Mouse (Mus musculus) hindbrain, embryonic 16.5 days (tissue): ENCODE data around the gene Foxp2. TPM values are rescaled to one million over a fixed set of nuclear protein-coding genes. Genes with fewer than 3 reads are reported as not detected.

Source experiments
- ATAC-seq: fragments of 200-750 bp; cut with Nextera tagmentation; 2 replicates; pipeline ENCODE4 v1.8.0; 2017; ENCODE audit warnings: moderate TSS enrichment, moderate library complexity
- H3K27ac ChIP-seq: fragments of 300-500 bp; sonication (generic); 2 replicates; pipeline ENCODE4 v1.5.1; 2014; ENCODE audit warnings: low read depth, mild to moderate bottlenecking, control low read depth, low read length, moderate library complexity
- H3K27me3 ChIP-seq: fragments of 300-500 bp; sonication (generic); replicated peaks from 2 replicates; pipeline ENCODE4 v1.6.1; 2014; ENCODE audit warnings: low read length; ENCODE audit not compliant: control insufficient read depth, insufficient read depth
- H3K36me3 ChIP-seq: fragments of 300-500 bp; sonication (generic); 2 replicates; pipeline ENCODE4 v1.6.1; 2014; ENCODE audit warnings: mild to moderate bottlenecking, low read length, moderate library complexity, mixed read lengths; ENCODE audit not compliant: control insufficient read depth, insufficient read depth
- H3K4me1 ChIP-seq: fragments of 300-500 bp; sonication (generic); 2 replicates; pipeline ENCODE4 v1.6.1; 2014; ENCODE audit warnings: low read depth, low read length; ENCODE audit not compliant: control insufficient read depth, insufficient read depth
- H3K4me2 ChIP-seq: fragments of 300-500 bp; sonication (generic); 2 replicates; pipeline ENCODE4 v1.6.1; 2014; ENCODE audit warnings: mild to moderate bottlenecking, low read length, control low read depth, moderate library complexity
- H3K4me3 ChIP-seq: fragments of 300-500 bp; sonication (generic); 2 replicates; pipeline ENCODE4 v1.5.1; 2014; ENCODE audit warnings: mild to moderate bottlenecking, low read length, control low read depth, moderate library complexity
- H3K9ac ChIP-seq: fragments of 300-500 bp; sonication (generic); 2 replicates; pipeline ENCODE4 v1.6.1; 2014; ENCODE audit warnings: low read depth, mild to moderate bottlenecking, control low read depth, low read length, moderate library complexity
- H3K9me3 ChIP-seq: fragments of 300-500 bp; sonication (generic); 2 replicates; pipeline ENCODE4 v1.6.1; 2014; ENCODE audit warnings: mild to moderate bottlenecking, low read length, moderate library complexity; ENCODE audit not compliant: control insufficient read depth
- WGBS: fragments of 180-500 bp; shearing (Covaris S2); extraction: QIAGEN DNeasy Blood & Tissue Kit; methylation state at CpG from one replicate; pipeline ENCODE4 v1.1.7; 2014; 5-methylcytosine and 5-hydroxymethylcytosine counted together
- polyA plus RNA-seq: library from polyadenylated mRNA; unstranded; fragments of >200 nt; fragmentation: Nextera tagmentation; extraction: Ambion mirVana; gene quantifications from 2 replicates; pipeline ENCODE4 v1.2.1, GENCODE M21; 2015

Foxp2 gene
- polyA plus RNA-seq, 1 experiment from 2014 or later: 35.3 TPM

DNA sequence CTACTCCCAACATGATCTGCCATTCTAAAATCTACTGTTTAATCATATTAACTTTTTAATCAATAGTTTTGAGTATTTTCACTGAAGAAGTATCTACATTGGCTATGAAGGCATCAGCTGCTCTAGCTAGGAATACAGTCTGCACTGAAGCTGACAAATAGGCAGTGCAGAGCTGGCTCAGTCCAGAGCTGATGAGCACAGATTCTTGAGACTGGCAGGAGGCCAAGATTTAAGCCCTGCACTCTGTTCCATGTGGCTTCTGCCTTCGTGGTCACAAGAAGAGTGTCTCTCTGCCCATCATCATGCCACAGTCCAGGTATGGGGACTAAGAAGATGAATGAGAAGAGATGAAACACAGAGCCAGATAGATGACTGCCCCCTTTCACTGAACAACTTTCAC is 398.1 kb downstream of the Foxp2 start:
- Histone ChIP-seq H3K27ac (no peak overlapping the region), H3K9ac (no peak overlapping the region), H3K27me3 (no peaks in the 10 kb centered on the region), H3K4me2 (no peak overlapping the region), H3K4me1 (no peaks in the 10 kb centered on the region), H3K9me3 (no peaks in the 10 kb centered on the region), H3K4me3 (no peak overlapping the region), H3K36me3 (no peaks in the 10 kb centered on the region)
- 39% methylated on average over 1 of the region's 1 CpGs for WGBS
- ATAC-seq: peak; percentile 81; the same call in 1 of the 2 replicates

DNA sequence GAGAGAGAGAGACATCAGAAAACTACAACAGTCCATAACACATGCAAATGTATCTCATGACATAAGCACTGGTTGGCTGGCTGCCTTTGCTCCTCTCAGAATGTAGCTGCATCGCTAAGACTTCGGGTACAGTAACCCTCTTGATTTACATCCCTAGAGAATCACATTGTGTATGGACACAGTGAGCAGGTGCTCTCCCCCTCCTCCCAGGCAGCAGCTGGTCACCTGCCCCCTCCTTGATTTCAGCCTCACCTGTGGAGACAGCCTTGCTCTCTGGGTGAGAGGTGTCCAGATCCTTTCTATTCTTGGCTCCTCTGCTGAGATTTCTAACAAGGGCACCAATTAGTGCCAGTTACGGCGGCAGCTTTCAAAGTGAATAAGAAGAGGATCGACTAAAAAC is 409.5 kb downstream of the Foxp2 start:
- Histone ChIP-seq H3K36me3 (no peaks in the 10 kb centered on the region), H3K9me3 (no peaks in the 10 kb centered on the region), H3K4me2 (no peak overlapping the region), H3K27me3 (no peaks in the 10 kb centered on the region), H3K4me3 (no peak overlapping the region), H3K4me1 (peaks cover 2% of the 10 kb centered on the region; the same call in 1 of the 2 replicates), H3K9ac (no peak overlapping the region), H3K27ac (no peak overlapping the region)
- no peak for ATAC-seq
- 17% methylated on average over 5 of the region's 5 CpGs for WGBS

DNA sequence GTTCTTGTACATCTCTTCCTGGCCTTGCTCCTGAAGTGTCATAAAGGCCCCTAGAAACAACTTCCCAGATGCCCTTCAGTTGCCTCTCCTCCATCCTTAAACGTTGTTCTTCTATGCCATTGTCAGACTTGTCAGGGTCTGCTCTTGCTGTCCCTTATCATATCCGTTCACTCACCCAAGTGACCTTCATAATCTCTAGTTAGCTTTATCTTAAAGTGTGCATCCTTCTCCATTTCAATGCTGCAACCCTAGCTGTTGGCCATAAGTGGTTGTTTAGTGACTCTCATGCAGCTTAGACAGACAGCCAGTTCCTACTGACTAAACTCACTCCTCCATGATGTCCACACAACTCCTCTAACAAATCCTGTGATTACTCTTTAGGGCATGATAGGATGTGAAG is 415.8 kb downstream of the Foxp2 start:
- Histone ChIP-seq H3K9ac (no peak overlapping the region), H3K36me3 (no peaks in the 10 kb centered on the region), H3K27ac (no peak overlapping the region), H3K9me3 (no peaks in the 10 kb centered on the region), H3K4me3 (no peak overlapping the region), H3K4me1 (no peaks in the 10 kb centered on the region), H3K4me2 (no peak overlapping the region), H3K27me3 (no peaks in the 10 kb centered on the region)
- WGBS: 76% methylated on average over 2 of the region's 2 CpGs
- no peak for ATAC-seq

DNA sequence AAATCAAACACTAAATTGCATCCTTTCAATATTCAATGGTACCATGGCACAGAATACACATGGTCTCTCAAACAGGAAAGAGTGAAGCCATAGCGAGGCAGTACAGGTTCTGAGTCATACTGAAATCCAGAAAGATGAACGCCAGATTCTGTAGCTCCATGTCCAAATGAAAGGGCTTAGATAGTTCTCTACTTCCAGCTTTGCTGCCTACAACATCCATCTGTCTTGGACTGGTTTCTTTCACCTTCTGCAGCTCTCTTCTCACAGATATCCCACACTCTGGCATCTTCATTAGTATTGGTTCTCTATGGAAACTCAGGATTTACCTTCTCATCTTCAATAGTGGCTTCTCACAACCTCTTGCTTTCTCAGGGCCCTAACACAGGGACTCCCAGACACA is 417.2 kb downstream of the Foxp2 start:
- no peak for ATAC-seq
- 96% methylated on average over 2 of the region's 2 CpGs for WGBS
- H3K27me3 ChIP-seq: no peaks in the 10 kb centered on the region
- H3K4me2 ChIP-seq: no peak overlapping the region
- H3K4me3 ChIP-seq: no peak overlapping the region
- no peaks in the 10 kb centered on the region for H3K9me3 ChIP-seq
- no peaks in the 10 kb centered on the region for H3K36me3 ChIP-seq
- H3K4me1 ChIP-seq: no peaks in the 10 kb centered on the region
- H3K9ac ChIP-seq: no peak overlapping the region
- H3K27ac ChIP-seq: no peak overlapping the region

DNA sequence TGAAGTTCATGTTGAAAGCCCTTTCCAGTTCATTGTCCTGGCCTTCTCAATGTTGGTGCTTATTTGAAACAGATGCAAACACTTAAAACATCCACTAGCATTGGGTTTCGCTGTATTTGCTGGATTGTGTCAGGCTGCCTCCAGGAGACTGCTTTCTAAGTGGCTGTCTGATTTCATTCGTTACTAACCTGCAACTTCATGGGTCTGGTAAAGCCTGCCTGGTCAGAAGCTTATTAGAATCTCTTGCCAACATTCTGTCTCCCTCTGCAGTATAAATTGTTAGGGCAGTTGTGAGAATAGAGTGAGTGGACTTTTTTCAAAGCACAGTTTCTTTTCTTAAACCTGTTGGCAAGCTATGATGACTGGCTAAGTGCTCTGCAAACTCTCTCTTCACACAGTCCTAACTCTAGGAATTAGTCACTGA is 420.4 kb downstream of the Foxp2 start:
- H3K27ac ChIP-seq: no peak overlapping the region
- 53% methylated on average over 2 of the region's 2 CpGs for WGBS
- no peaks in the 10 kb centered on the region for H3K4me1 ChIP-seq
- no peaks in the 10 kb centered on the region for H3K9me3 ChIP-seq
- no peak overlapping the region for H3K4me3 ChIP-seq
- ATAC-seq: no peak
- H3K36me3 ChIP-seq: no peaks in the 10 kb centered on the region
- no peak overlapping the region for H3K4me2 ChIP-seq
- H3K27me3 ChIP-seq: no peaks in the 10 kb centered on the region
- H3K9ac ChIP-seq: no peak overlapping the region

DNA sequence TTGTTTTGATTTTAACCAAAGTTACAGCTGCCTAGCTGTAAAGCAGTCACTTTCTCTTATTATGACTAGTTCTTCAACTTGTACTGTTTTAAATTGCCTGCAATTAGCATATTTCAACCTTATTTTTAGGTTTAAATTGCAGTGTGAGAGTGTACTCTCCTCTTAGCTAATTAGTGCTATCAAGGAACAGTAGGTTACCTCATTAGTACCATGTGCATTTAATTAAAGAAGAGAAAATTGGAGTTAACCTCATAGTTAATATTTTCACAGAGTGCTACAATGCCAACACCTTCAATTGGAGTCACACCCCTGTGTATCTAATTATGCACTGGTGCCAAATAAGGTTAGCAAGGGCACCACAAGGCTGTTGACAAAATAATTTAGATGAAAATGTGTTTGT is 421.9 kb downstream of the Foxp2 start:
- Histone ChIP-seq H3K4me2 (no peak overlapping the region), H3K9ac (no peak overlapping the region), H3K27me3 (no peaks in the 10 kb centered on the region), H3K36me3 (no peaks in the 10 kb centered on the region), H3K4me3 (no peak overlapping the region), H3K4me1 (no peaks in the 10 kb centered on the region), H3K9me3 (no peaks in the 10 kb centered on the region), H3K27ac (no peak overlapping the region)
- 0 out of 2 replicates have a peak, but pooled peaks have one; percentile 48 for ATAC-seq

DNA sequence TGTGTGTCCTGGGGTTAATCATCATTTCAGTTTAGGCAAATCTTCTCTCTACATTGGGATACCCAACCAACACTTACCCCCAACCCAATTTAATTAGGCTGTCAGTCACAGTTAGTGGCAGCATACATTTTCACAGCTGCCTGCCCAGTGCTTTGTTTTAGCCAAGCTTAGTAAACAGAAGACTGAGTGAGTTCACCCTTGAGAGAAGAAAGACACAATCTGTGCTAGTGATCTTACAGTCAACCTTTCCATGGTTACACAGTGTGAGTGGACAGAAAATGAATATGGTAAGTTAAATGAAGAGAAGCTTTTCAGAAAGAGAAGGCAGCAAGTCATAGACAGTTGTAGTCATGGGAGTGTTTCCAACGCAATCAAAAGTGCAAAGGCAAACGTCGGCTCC is 446.6 kb downstream of the Foxp2 start:
- peak; percentile 79 for ATAC-seq
- WGBS: 38% methylated on average over 3 of the region's 3 CpGs
- Histone ChIP-seq H3K27ac (no peak overlapping the region), H3K4me3 (no peak overlapping the region), H3K27me3 (no peaks in the 10 kb centered on the region), H3K36me3 (no peaks in the 10 kb centered on the region), H3K4me2 (no peak overlapping the region), H3K4me1 (no peaks in the 10 kb centered on the region), H3K9me3 (no peaks in the 10 kb centered on the region), H3K9ac (no peak overlapping the region)

DNA sequence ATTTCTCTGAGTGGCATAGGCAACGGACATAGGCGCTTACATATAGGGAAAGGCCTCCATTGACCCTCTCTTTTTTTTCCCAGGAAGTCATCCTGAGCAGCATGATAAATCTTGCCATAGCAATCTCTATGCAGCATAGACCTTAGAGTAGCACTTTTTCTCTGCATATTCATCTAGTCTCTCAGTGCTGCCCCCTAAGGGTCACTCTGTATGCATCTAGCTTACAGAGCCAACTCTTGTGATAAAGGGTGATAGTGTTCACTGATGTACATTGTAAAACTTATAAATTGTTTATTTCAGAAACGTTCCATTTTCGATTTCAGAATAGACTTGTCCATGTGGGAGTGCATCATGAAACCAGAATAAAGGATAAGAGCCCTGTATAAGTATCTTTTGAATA is 454.7 kb downstream of the Foxp2 start:
- no peaks in the 10 kb centered on the region for H3K36me3 ChIP-seq
- no peak overlapping the region for H3K27ac ChIP-seq
- no peaks in the 10 kb centered on the region for H3K9me3 ChIP-seq
- no peaks in the 10 kb centered on the region for H3K4me1 ChIP-seq
- no peak overlapping the region for H3K4me3 ChIP-seq
- no peaks in the 10 kb centered on the region for H3K27me3 ChIP-seq
- no peak overlapping the region for H3K4me2 ChIP-seq
- ATAC-seq: no peak
- WGBS: 87% methylated on average over 4 of the region's 4 CpGs
- H3K9ac ChIP-seq: no peak overlapping the region

DNA sequence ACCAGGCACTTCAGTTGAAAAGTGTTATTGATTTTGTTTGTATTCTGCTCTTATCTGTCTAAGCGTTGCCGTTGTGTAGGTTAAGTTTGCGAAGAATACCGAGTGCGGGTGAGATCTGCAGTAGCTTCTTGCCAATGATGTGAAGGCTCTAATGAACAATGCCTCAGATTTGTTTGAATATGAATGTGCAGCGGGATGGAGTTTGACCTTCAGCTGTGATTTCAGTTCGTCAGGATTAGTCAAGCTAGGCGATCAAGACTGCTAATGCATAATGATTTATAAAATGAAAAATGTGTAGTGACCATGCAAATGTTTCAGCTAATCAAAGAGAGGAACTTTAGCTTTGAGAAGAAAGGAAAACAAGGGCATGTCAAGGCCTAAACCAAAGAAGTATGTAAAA is 469.1 kb downstream of the Foxp2 start:
- Histone ChIP-seq H3K9me3 (no peaks in the 10 kb centered on the region), H3K4me3 (no peak overlapping the region), H3K36me3 (no peaks in the 10 kb centered on the region), H3K9ac (no peak overlapping the region), H3K27ac (no peak overlapping the region), H3K4me2 (no peak overlapping the region), H3K4me1 (no peaks in the 10 kb centered on the region), H3K27me3 (no peaks in the 10 kb centered on the region)
- WGBS: 29% methylated on average over 8 of the region's 8 CpGs
- no peak for ATAC-seq

DNA sequence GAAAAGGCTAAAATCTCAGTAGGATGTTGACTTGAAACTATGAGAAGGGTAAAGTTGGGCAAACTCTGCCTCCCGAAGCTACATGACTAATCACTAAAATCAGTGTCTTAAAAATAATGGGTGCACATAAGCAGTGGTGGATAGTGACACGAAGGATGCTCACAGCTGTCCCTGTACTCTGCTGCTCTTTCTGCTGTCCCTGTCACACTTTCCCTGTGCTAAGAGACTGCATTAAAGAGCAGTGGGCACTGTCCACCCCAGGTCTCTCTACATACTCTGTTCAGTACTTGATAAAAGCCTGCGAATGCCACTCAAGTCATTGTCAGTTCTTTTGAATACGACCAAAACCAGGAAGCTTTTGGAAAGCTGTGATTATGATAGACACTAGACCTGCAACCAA is 469.7 kb downstream of the Foxp2 start:
- WGBS: 63% methylated on average over 4 of the region's 4 CpGs
- H3K4me3 ChIP-seq: no peak overlapping the region
- ATAC-seq: no peak
- no peak overlapping the region for H3K27ac ChIP-seq
- H3K36me3 ChIP-seq: no peaks in the 10 kb centered on the region
- no peak overlapping the region for H3K9ac ChIP-seq
- H3K9me3 ChIP-seq: no peaks in the 10 kb centered on the region
- no peaks in the 10 kb centered on the region for H3K4me1 ChIP-seq
- H3K27me3 ChIP-seq: no peaks in the 10 kb centered on the region
- H3K4me2 ChIP-seq: no peak overlapping the region
